Comparison of ENCODE assay signal across 31 mouse cellular contexts in the genomic region with DNA sequence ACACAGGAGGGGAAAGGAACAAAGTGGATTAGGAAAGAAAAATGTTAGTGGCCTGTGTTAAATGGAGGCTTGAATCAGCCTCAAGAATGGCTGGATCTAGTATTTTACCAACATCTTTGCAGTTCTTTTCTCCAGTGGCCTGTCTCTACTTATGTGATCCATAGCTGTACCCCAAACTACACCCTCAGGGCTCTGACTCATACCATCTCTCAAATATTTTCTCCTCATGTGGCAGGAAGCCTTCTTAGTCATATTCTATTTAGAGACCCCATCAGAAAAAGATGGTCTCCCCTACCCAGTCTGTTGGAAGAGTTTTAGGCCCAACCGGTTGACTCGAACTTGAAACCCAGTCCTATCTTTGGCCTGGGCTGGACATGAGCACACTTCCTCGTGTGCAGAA. TPM values are rescaled to one million over a fixed set of nuclear protein-coding genes. Genes with fewer than 3 reads are reported as not detected.
"Had no signal": no experiment of that assay in that cellular context is flagged by ENCODE, and none has a peak within 500 bp of the region (broad histone marks: within the 10 kb centered on the region; RNA-seq: fewer than 3 reads in every experiment).

No protein-coding gene starts in this region.

- H3K36me3 ChIP-seq: hindbrain, embryonic 10.5 days; hindbrain, embryonic 12.5 days; intestine, embryonic 15.5 days; limb, embryonic 13.5 days; limb, embryonic 15.5 days; liver, embryonic 12.5 days had no signal

- ATAC-seq: hindbrain, embryonic 16.5 days; inflammation-experienced regulatory T-cells, adult 6 months; intestine, embryonic 15.5 days; intestine, postnatal 0 days; liver, embryonic 12.5 days had no signal

- H3K27me3 ChIP-seq: hindbrain, embryonic 12.5 days; intestine, embryonic 15.5 days; limb, embryonic 15.5 days had no signal

- H3K4me3 ChIP-seq: gastrocnemius, adult 2 months; hindbrain, embryonic 10.5 days; hindbrain, embryonic 12.5 days; intestine, embryonic 15.5 days; limb, embryonic 13.5 days; limb, embryonic 15.5 days; liver, embryonic 12.5 days had no signal

- H3K4me2 ChIP-seq: heart, embryonic 11.5 days; hindbrain, embryonic 12.5 days; hindbrain, embryonic 14.5 days; intestine, embryonic 15.5 days; limb, embryonic 13.5 days; limb, embryonic 15.5 days; liver, embryonic 12.5 days had no signal

- H3K9me3 ChIP-seq: hindbrain, embryonic 10.5 days; hindbrain, embryonic 12.5 days; intestine, embryonic 15.5 days; limb, embryonic 15.5 days; liver, embryonic 12.5 days had no signal

- H3K4me1 ChIP-seq: hindbrain, embryonic 10.5 days; hindbrain, embryonic 12.5 days; liver, embryonic 12.5 days had no signal

- DNase-seq: gastrocnemius, adult 2 months; gastrocnemius, postnatal 10 days; gastrocnemius, postnatal 25 days; heart, postnatal 10 days; heart, postnatal 4 days; kidney, adult 18-20 months; kidney, adult 8-10 months; kidney, postnatal 10 days; kidney, postnatal 25 days; layer of hippocampus, adult 9-11 months; layer of hippocampus, postnatal 36 days; left cerebral cortex, postnatal 4 days had no signal

- H3K9ac ChIP-seq: hindbrain, embryonic 12.5 days; hindbrain, embryonic 14.5 days; intestine, embryonic 15.5 days; limb, embryonic 13.5 days; limb, embryonic 15.5 days; liver, embryonic 12.5 days; liver, embryonic 14.5 days had no signal

- H3K27ac ChIP-seq: gastrocnemius, adult 2 months; hindbrain, embryonic 10.5 days; hindbrain, embryonic 12.5 days; hindbrain, embryonic 14.5 days; intestine, embryonic 15.5 days; limb, embryonic 13.5 days; limb, embryonic 15.5 days; liver, embryonic 12.5 days; liver, embryonic 14.5 days had no signal

RNA-seq across cellular contexts. Expression of a gene that starts 13.8 kb away (rescaled TPM):
- polyA plus RNA-seq: heart, embryonic 11.5 days; heart, embryonic 14.5 days; heart, embryonic 16.5 days; hindbrain, embryonic 10.5 days; hindbrain, embryonic 12.5 days; hindbrain, embryonic 14.5 days; hindbrain, embryonic 16.5 days; inflammation-experienced regulatory T-cells, adult 6 months; intestine, embryonic 15.5 days; intestine, postnatal 0 days; kidney, embryonic 14.5 days; kidney, embryonic 16.5 days; large intestine, adult 2 months; limb, embryonic 11.5 days; limb, embryonic 15.5 days; liver, adult 2 months; liver, embryonic 12.5 days; liver, embryonic 14.5 days had no signal
